Mouse (Mus musculus): ENCODE measurements around the gene Gpr156. TPM values are rescaled to one million over a fixed set of nuclear protein-coding genes. Genes with fewer than 3 reads are reported as not detected.

The Gpr156 gene
- polyA plus RNA-seq, 1 experiment, result 0.02 TPM

DNA sequence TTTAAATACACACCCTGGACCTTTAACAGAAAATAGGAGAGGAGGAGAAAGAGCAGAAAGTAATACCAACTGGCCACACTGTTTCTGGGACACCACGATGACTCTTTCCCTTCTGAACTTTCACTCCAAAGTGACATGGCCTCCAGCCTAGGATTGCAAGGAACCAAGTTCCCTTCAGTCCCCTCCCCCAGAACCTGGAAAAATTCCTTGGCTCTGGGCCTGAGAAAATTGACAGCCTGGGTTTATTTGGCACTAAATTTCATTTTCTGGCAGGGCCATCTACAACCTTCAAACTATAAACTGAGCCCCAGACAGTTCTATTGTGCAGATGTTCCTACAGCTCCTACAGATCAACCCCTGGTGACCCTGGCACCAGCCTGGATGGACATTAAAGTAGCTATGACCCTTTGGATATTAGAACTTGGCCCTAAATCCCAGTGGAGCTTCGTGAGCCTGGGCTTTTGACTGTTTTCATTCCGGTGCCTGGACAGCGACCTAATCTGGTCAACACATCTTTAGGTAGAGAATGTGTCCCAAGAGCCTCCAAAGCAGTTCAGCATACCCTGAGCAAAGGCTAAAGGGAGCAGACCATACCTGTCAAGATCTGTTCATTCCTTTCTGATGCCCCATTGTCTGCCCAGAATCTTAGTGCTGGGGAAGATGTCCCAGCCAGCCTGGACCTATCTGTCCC is 48.2 kb downstream of the Gpr156 start:
- TF ChIP-seq GATA1 (IDR thresholded peaks at IDR 0.05; ENCODE audit: low read length), result no peak

DNA sequence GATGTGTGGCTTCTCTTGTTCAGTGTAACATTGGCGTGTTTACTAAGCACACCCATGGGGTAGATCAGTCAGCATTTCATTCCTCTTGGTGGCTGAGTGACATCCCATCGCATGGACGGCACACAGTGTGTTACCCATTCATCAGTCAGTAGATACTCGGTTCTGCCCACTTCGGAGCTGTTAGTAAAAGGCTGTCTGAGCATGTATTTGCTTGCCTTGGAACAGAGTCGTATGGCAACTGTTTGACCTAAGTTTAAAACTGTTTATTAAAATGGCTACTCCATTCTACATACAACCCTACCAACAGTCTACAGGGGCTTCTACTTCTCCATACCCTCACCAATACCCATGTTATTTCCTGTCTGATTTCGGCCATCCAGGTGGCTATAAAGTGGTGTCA is 50.6 kb downstream of the Gpr156 start:
- TF ChIP-seq GATA1 (IDR thresholded peaks at IDR 0.05; ENCODE audit: low read length), result no peak

DNA sequence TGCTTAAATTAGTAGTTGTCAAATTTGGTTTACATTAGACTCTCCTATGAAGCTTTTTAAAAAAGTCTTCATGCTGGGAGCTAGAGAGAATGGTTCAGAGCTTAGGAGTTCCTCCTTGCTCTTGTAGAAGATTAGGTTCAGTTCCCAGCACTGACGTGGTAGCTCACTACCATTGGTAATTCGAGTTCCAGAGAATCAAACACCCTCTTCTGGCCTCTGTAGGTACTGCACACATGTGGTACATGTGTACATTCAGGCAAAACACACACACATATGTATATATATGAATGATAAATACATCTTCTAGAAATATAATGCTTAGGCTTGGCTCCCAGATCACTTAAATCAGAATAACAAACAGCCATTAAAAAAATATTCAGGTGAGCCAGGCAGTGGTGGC is 51.1 kb downstream of the Gpr156 start:
- TF ChIP-seq GATA1 (IDR thresholded peaks at IDR 0.05; ENCODE audit: low read length), result no peak

DNA sequence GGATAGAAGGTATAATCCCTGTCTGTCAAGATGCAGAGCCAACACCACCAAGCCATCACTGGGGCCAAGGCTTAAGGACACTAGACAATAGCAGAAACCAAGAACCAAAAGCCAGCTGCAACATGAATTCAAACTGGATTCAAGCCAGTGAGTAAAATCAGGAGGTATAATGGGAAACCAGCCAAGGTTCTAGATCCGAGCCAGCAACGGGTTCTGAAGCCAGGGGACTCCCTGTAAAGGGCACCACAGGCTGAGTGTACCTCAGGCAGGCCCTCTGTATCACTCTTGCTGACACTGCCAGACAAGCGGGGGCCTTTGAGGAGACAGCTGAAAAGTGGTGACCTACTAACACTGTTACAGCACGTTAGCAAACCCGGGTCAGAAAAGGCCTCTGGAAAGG is 55.2 kb downstream of the Gpr156 start:
- TF ChIP-seq GATA1 (IDR thresholded peaks at IDR 0.05; ENCODE audit: low read length), result no peak

- TF ChIP-seq GATA1 (IDR thresholded peaks at IDR 0.05; ENCODE audit: low read length), result no peak
Observed at GRCm38 (mm10) chr16:37972357-37972756, 56.1 kb downstream of the Gpr156 start.

GRCm38 (mm10) chr16:37973855-37974519 is 57.7 kb downstream of the Gpr156 start:
- no peak for TF ChIP-seq GATA1 (IDR thresholded peaks at IDR 0.05; ENCODE audit: low read length)

DNA sequence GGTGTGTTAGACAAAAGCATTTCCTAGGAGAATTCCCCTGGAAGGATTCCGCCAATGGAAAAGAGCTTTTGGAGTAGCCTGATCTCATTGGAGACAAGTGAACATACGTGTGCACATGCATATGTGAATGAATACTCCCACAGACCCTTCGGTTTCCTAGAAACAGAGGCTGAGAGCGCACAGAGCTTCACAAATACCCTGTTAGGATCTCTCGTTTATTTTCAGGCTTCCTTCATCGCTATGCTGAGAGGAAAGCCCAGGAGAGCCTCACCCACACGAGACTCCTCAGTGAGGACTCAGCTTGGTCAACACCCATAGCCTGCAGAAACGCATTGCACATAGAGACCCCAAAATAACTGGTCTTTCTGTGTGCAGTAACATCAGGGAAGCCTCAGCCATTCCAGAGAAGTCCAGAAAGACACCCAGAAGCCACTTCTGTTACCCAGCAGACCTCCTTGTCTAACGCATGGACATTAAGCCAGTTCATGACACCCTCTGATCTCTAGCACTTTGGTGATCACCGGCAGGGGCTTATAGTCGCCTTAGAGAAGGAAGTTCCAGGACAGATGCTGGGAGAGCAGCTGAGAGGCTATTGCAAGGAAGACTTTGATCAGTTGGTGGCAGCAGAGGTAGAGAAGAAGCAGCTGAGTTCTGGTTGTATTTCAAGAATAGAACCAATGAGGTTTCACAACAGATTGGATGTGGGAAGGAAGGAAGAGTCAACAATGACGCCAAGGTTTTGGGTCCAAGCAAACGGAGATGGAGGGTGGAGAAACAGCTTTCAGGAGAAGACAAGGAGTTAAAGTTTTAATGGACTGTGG is 58.4 kb downstream of the Gpr156 start:
- TF ChIP-seq GATA1 (IDR thresholded peaks at IDR 0.05; ENCODE audit: low read length), result no peak

DNA sequence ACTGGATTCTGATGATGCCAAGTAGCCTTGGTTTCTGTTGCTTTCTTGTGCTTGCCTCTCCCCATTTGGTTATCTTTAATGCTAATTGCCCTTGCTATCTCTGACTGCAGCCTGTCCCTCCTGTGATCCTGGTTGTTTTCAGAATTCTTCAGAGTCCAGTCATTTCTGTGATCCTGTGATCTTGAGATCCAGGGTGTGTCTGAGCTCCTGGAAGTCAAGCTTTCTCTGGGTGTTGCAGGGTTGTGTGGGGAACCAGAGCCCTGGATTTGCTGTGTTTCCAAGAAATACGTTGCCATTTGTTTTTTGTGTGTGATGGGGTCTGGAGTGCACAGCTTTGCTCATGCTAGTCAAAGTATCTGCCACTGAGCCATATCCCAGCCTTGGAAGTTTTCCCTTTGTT is 65.6 kb downstream of the Gpr156 start:
- TF ChIP-seq GATA1 (IDR thresholded peaks at IDR 0.05; ENCODE audit: low read length), result no peak

DNA sequence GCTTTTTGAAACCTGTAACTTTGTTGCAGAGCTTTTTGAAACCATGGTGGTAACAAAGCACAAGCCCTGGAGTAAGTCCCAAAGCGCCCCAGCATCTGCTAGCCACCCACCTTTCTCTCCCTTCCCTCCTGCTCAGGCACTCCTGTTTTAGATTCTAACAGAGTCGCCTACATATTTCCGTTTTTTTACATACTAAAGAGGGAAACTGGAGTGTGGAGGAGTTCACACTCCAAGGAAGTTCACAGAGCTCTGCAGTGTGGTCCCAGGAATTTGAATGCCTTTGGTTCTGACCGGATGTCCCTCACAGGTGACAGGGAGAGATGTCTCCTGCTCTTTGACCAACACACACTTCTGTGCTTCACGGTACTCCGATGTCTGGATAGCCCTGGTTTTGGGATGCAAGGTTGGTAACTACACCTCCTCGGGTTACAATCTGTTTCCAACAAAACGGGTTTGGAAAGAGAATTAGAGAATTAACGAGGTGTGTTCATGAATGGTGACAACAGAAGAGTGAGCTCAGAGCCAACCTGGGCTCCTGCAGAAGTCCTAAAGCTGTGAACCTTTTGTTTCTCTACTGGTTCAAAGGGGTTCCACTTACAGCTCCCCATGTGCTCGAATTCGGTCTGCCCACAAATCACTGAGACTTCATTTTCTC is 72.0 kb downstream of the Gpr156 start:
- no peak for TF ChIP-seq GATA1 (IDR thresholded peaks at IDR 0.05; ENCODE audit: low read length)

- no peak for TF ChIP-seq GATA1 (IDR thresholded peaks at IDR 0.05; ENCODE audit: low read length)
Observed at GRCm38 (mm10) chr16:37989796-37990195, 73.5 kb downstream of the Gpr156 start.

DNA sequence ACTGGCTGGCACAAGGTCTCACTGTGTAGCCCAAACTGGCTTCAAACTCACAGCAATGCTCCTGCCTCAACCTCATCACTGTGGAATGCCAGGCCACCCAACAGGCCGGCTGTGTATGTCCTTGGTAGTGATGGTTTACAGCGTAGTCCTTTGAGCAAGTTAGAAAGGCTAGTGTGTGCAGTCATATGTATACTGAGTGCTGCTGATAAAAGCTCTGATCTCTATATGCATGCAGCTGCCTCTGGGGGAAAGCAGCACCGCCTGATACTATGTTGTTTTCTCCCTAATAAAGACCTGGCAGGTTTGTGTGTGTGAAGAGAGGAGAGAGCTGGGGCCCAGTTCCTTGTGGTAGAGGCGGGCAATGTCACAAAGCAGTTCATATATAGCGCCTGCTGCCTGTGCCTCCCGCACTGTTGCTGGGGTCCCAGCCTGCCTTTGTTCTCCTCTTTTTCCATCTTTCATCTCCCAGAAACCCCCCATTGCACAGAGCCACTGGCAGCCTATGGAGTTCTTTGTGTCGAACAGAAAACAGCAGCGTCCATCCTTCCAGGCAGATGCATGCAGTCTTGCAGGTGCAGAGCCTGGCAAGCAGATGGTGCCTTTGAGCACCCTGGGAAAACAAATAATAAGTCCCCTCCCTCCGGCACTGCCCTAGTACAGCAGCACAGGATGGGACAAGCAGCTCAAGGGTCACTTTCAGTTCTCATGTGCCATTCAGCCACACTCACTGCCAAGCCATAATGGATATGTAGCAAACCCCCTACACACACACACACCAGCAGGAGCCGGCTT is 74.5 kb downstream of the Gpr156 start:
- TF ChIP-seq GATA1 (IDR thresholded peaks at IDR 0.05; ENCODE audit: low read length), result no peak

DNA sequence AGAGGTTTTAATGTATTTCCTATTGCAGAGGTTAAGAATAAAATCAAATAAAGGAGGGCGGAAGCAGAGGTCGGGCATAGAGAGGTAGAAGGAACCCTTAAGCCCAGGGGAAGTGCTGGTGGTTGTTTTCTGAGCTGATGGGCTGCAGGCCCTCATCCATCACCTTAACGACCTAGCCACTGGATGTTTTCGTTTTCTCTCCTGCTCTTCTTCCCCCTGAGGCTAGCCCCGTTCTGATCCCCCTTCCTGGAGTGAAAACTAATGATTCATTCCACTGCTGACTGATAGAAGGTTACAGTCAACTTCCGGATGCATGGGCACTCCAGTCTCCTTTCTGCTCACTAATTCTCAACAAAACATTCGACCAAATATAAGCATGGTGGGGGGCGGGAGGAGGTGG is 76.5 kb downstream of the Gpr156 start:
- TF ChIP-seq GATA1 (IDR thresholded peaks at IDR 0.05; ENCODE audit: low read length), result no peak

GRCm38 (mm10) chr16:37994647-37995046 is 78.4 kb downstream of the Gpr156 start:
- TF ChIP-seq GATA1 (IDR thresholded peaks at IDR 0.05; ENCODE audit: low read length), result no peak

- TF ChIP-seq GATA1 (IDR thresholded peaks at IDR 0.05; ENCODE audit: low read length), result no peak
Observed at GRCm38 (mm10) chr16:37997771-37998170, 81.5 kb downstream of the Gpr156 start.

- TF ChIP-seq GATA1 (IDR thresholded peaks at IDR 0.05; ENCODE audit: low read length), result no peak
Observed at GRCm38 (mm10) chr16:37999762-38000161, 83.5 kb downstream of the Gpr156 start.
